Comparison of ENCODE assay signal across 13 mouse cellular contexts in genomic region chr1:127235157-127235556, GRCm38 (mm10).
"Had no signal": no experiment of that assay in that cellular context is flagged by ENCODE, and none has a peak within 500 bp of the region (broad histone marks: within the 10 kb centered on the region; RNA-seq: fewer than 3 reads in every experiment).

No protein-coding gene starts in this region.

- H3K4me2 ChIP-seq: liver, embryonic 13.5 days; lung, embryonic 14.5 days had no signal

- H3K27ac ChIP-seq: kidney, postnatal 0 days; layer of hippocampus, adult 2 months; left cerebral cortex, adult 2 months; liver, embryonic 13.5 days; macrophage had no signal

- DNase-seq: kidney, adult 2 months; kidney, postnatal 25 days; layer of hippocampus, adult 9-11 months; layer of hippocampus, postnatal 36 days; liver, embryonic 13.5 days; lung, embryonic 14.5 days; midbrain, embryonic 14.5 days; thymus, postnatal 25 days had no signal

- H3K9me3 ChIP-seq: liver, embryonic 13.5 days had no signal

- H3K4me3 ChIP-seq: layer of hippocampus, adult 2 months; left cerebral cortex, adult 2 months; liver, embryonic 13.5 days had no signal

- ATAC-seq: lung, postnatal 0 days had no signal

- H3K9ac ChIP-seq: liver, embryonic 13.5 days; lung, embryonic 14.5 days had no signal

- H3K36me3 ChIP-seq: liver, embryonic 13.5 days had no signal

- H3K27me3 ChIP-seq: liver, embryonic 13.5 days had no signal
